Comparison of ENCODE assay signal across 10 mouse cellular contexts in the genomic region with DNA sequence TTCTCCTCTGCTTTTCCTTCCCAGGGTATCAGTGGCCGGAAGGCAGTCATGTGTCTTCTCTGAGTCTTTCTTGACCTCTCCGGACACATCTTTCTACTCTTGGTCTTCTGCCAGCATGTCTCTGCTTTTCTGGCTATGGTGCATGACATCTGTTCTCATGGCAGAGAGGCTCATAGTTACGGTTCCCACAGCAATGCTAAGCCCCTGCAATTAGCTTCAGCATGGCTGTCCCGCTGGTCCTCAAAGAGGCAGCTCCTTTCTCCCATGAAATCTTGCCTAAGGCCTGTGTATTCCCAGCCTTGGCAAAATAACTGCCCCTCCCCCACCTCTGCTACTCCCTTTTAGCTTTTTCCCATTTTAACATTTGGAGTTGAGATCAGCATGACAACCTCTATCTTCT.
A peak's percentile ranks its signal among the peaks of the same experiment; 100 is the strongest.
DNase-seq lines count a peak whose midpoint lies in the region; ATAC-seq and TF ChIP-seq lines count a peak whose summit lies in the region.
"Had no signal": no experiment of that assay in that cellular context is flagged by ENCODE, and none has a peak within 500 bp of the region (broad histone marks: within the 10 kb centered on the region; RNA-seq: fewer than 3 reads in every experiment).

No protein-coding gene starts in this region.

- no peak overlapping the region; the same call in 1 of the 2 replicates for H3K27ac ChIP-seq in heart, adult 2 months
- no peak overlapping the region for H3K27ac ChIP-seq in heart, embryonic 11.5 days (ENCODE audit: low read depth, low read length)
- H3K27ac ChIP-seq in midbrain, embryonic 12.5 days (replicated peaks) = no peak overlapping the region
- H3K27ac ChIP-seq in midbrain, embryonic 16.5 days (ENCODE audit: low read length) = no peak overlapping the region
- H3K27ac ChIP-seq in midbrain, postnatal 0 days (ENCODE audit: low read depth, low read length) = no peak overlapping the region
- H3K27ac ChIP-seq: embryonic facial prominence, embryonic 13.5 days had no signal

- H3K4me3 ChIP-seq in heart, adult 2 months = no peak overlapping the region
- no peak overlapping the region for H3K4me3 ChIP-seq in heart, embryonic 11.5 days (ENCODE audit: low read depth, low read length)
- H3K4me3 ChIP-seq in midbrain, embryonic 12.5 days = no peak overlapping the region
- no peak overlapping the region for H3K4me3 ChIP-seq in midbrain, embryonic 16.5 days (ENCODE audit: low read depth, low read length)
- no peak overlapping the region for H3K4me3 ChIP-seq in midbrain, postnatal 0 days (ENCODE audit: low read depth, low read length)
- H3K4me3 ChIP-seq: embryonic facial prominence, embryonic 13.5 days had no signal

- H3K4me2 ChIP-seq in heart, embryonic 11.5 days = no peak overlapping the region
- H3K4me2 ChIP-seq in midbrain, embryonic 12.5 days (replicated peaks) = no peak overlapping the region
- no peak overlapping the region for H3K4me2 ChIP-seq in midbrain, embryonic 16.5 days (ENCODE audit: low read length)
- H3K4me2 ChIP-seq in midbrain, postnatal 0 days (ENCODE audit: low read depth, low read length, poor library complexity, severe bottlenecking) = no peak overlapping the region
- H3K4me2 ChIP-seq: embryonic facial prominence, embryonic 13.5 days had no signal

- ATAC-seq in heart, embryonic 11.5 days (replicated peaks; ENCODE audit: insufficient number of reproducible peaks, low FRiP score, low TSS enrichment) = no peak
- peak; percentile 52; the same call in 1 of the 2 replicates for ATAC-seq in midbrain, embryonic 12.5 days (ENCODE audit: low FRiP score, low read depth)
- ATAC-seq in midbrain, embryonic 16.5 days = no peak
- ATAC-seq in midbrain, postnatal 0 days (ENCODE audit: low FRiP score) = peak; percentile 80; the same call in 1 of the 2 replicates

- intact Hi-C loops in heart, adult 2 months (cut with DNase I) = no loop called here
- intact Hi-C loops in left cerebral cortex, postnatal 36 days (cut with DNase I) = no loop called here

- DNase-seq in heart, adult 2 months = peak; percentile 28 to 30
- DNase-seq in gastrocnemius, adult 18-20 months (ENCODE audit: low spot score) = peak; percentile 27
- DNase-seq in midbrain, postnatal 0 days (ENCODE audit: low spot score) = peak; percentile 86
- no peak for DNase-seq in left cerebral cortex, postnatal 36 days (ENCODE audit: low spot score in 2 of 2)
- DNase-seq in spleen, postnatal 10 days (ENCODE audit: low spot score in 2 of 2) = no peak
- DNase-seq: thymus, postnatal 4 days had no signal

- no peak for TF ChIP-seq POLR2A in heart, adult 2 months (IDR thresholded peaks at IDR 0.05; ENCODE audit: insufficient read depth, low read depth, low read length)

- no peak for TF ChIP-seq CTCF in heart, adult 2 months (IDR thresholded peaks at IDR 0.05)
- TF ChIP-seq CTCF in midbrain, postnatal 0 days (IDR thresholded peaks at IDR 0.05) = no peak

- H3K79me2 ChIP-seq in heart, adult 2 months (replicated peaks; ENCODE audit: control insufficient read depth, insufficient read depth, low read length) = no peaks in the 10 kb centered on the region

- no peak for TF ChIP-seq EP300 in heart, adult 2 months (IDR thresholded peaks at IDR 0.05; ENCODE audit: insufficient read depth, low read depth, low read length)

- no peak overlapping the region for H3K9ac ChIP-seq in heart, adult 2 months (ENCODE audit: low read depth, low read length)
- H3K9ac ChIP-seq in heart, embryonic 11.5 days (ENCODE audit: low read depth, low read length) = no peak overlapping the region
- H3K9ac ChIP-seq in midbrain, embryonic 12.5 days (replicated peaks) = no peak overlapping the region
- H3K9ac ChIP-seq in midbrain, embryonic 16.5 days (ENCODE audit: low read depth, low read length) = no peak overlapping the region
- no peak overlapping the region for H3K9ac ChIP-seq in midbrain, postnatal 0 days (replicated peaks; ENCODE audit: low read length, poor library complexity, severe bottlenecking)
- H3K9ac ChIP-seq: embryonic facial prominence, embryonic 13.5 days had no signal

- no peaks in the 10 kb centered on the region for H3K36me3 ChIP-seq in heart, adult 2 months (ENCODE audit: control insufficient read depth, insufficient read depth, low read length)
- H3K36me3 ChIP-seq in heart, embryonic 11.5 days (ENCODE audit: control insufficient read depth, insufficient read depth, low read length) = no peaks in the 10 kb centered on the region
- no peaks in the 10 kb centered on the region for H3K36me3 ChIP-seq in midbrain, embryonic 12.5 days
- H3K36me3 ChIP-seq in midbrain, embryonic 16.5 days (ENCODE audit: control insufficient read depth, insufficient read depth, low read length) = no peaks in the 10 kb centered on the region
- no peaks in the 10 kb centered on the region for H3K36me3 ChIP-seq in midbrain, postnatal 0 days (ENCODE audit: insufficient read depth, low read length)
- H3K36me3 ChIP-seq: embryonic facial prominence, embryonic 13.5 days had no signal

- no peaks in the 10 kb centered on the region for H3K27me3 ChIP-seq in heart, adult 2 months (ENCODE audit: control insufficient read depth, insufficient read depth, low read length)
- no peaks in the 10 kb centered on the region for H3K27me3 ChIP-seq in heart, embryonic 11.5 days (ENCODE audit: control insufficient read depth, insufficient read depth, low read length)
- H3K27me3 ChIP-seq in midbrain, embryonic 12.5 days = no peaks in the 10 kb centered on the region
- no peaks in the 10 kb centered on the region for H3K27me3 ChIP-seq in midbrain, embryonic 16.5 days (ENCODE audit: control insufficient read depth, insufficient read depth, low read depth, low read length)
- no peaks in the 10 kb centered on the region for H3K27me3 ChIP-seq in midbrain, postnatal 0 days (ENCODE audit: insufficient read depth, low read length)
- H3K27me3 ChIP-seq: embryonic facial prominence, embryonic 13.5 days had no signal

- H3K9me3 ChIP-seq in heart, embryonic 11.5 days (replicated peaks; ENCODE audit: control insufficient read depth, low read length) = no peaks in the 10 kb centered on the region
- H3K9me3 ChIP-seq in midbrain, embryonic 12.5 days = no peaks in the 10 kb centered on the region
- H3K9me3 ChIP-seq in midbrain, embryonic 16.5 days (replicated peaks; ENCODE audit: control insufficient read depth, low read length, poor library complexity, severe bottlenecking) = no peaks in the 10 kb centered on the region
- H3K9me3 ChIP-seq in midbrain, postnatal 0 days (ENCODE audit: low read length) = no peaks in the 10 kb centered on the region
- H3K9me3 ChIP-seq: embryonic facial prominence, embryonic 13.5 days had no signal

- WGBS in heart, adult 2 months = 50% methylated on average over 4 of the region's 4 CpGs
- WGBS in heart, embryonic 11.5 days (ENCODE audit: insufficient replicate concordance) = 76% methylated on average over 4 of the region's 4 CpGs
- WGBS in midbrain, embryonic 12.5 days = 76% methylated on average over 4 of the region's 4 CpGs
- WGBS in midbrain, embryonic 16.5 days = 53% methylated on average over 4 of the region's 4 CpGs
- 59% methylated on average over 4 of the region's 4 CpGs for WGBS in midbrain, postnatal 0 days

- H3K4me1 ChIP-seq in heart, adult 2 months (ENCODE audit: control insufficient read depth, insufficient read depth, low read length) = no peaks in the 10 kb centered on the region
- H3K4me1 ChIP-seq in heart, embryonic 11.5 days (ENCODE audit: control insufficient read depth, insufficient read depth, low read length) = no peaks in the 10 kb centered on the region
- peaks cover 4% of the 10 kb centered on the region; the same call in 1 of the 2 replicates for H3K4me1 ChIP-seq in midbrain, embryonic 12.5 days
- no peaks in the 10 kb centered on the region for H3K4me1 ChIP-seq in midbrain, embryonic 16.5 days (ENCODE audit: control insufficient read depth, insufficient read depth, low read length)
- H3K4me1 ChIP-seq in midbrain, postnatal 0 days (ENCODE audit: insufficient read depth, low read length) = no peaks in the 10 kb centered on the region
- H3K4me1 ChIP-seq: embryonic facial prominence, embryonic 13.5 days had no signal

Comparison
In these comparisons a context has a peak if more than half of its experiments do, and no peak if none do; other contexts are left out.
1. ATAC-seq: peak in midbrain, embryonic 12.5 days (single experiment) and midbrain, postnatal 0 days (single experiment); none in heart, embryonic 11.5 days (single experiment) and midbrain, embryonic 16.5 days (single experiment).
2. DNase-seq: peak in heart, adult 2 months (2 of 2), gastrocnemius, adult 18-20 months (single experiment) and midbrain, postnatal 0 days (single experiment); none in left cerebral cortex, postnatal 36 days (0 of 2) and spleen, postnatal 10 days (0 of 2).